Mouse (Mus musculus) spleen, adult 2 months (tissue): ENCODE data around the gene Gnb5. TPM values are rescaled to one million over a fixed set of nuclear protein-coding genes. Genes with fewer than 3 reads are reported as not detected.

Experiments
- DNase-seq, 2 experiments: peaks; one replicate each; pipeline versions ENCODE4 v3.0.0 to v3.0.0-alpha.2; 2012 to 2021; ENCODE audit warnings: low spot score in 2 of 2, low read depth in 1 of 2
- H3K27ac ChIP-seq: fragments of 200-500 bp; 2 replicates; pipeline ENCODE4 v1.5.1; 2012; ENCODE audit warnings: low read length, inconsistent platforms; ENCODE audit not compliant: insufficient read depth
- H3K27me3 ChIP-seq: fragments of 200-500 bp; 2 replicates; pipeline ENCODE4 v1.6.1; 2012; ENCODE audit warnings: mild to moderate bottlenecking, moderate library complexity, low read length, inconsistent platforms; ENCODE audit not compliant: control insufficient read depth, insufficient read depth
- H3K36me3 ChIP-seq: fragments of 200-500 bp; 2 replicates; pipeline ENCODE4 v1.6.1; 2012; ENCODE audit warnings: mild to moderate bottlenecking, low read length, inconsistent platforms; ENCODE audit not compliant: control insufficient read depth, insufficient read depth
- H3K4me1 ChIP-seq: fragments of 200-500 bp; 2 replicates; pipeline ENCODE4 v1.6.1; 2011; ENCODE audit warnings: inconsistent platforms; ENCODE audit not compliant: control insufficient read depth, insufficient read depth, insufficient read length
- H3K4me3 ChIP-seq: fragments of 200-500 bp; 2 replicates; pipeline ENCODE4 v1.5.1; 2011; ENCODE audit warnings: mild to moderate bottlenecking, inconsistent platforms; ENCODE audit not compliant: insufficient read depth, insufficient read length; ENCODE audit errors: extremely low read depth
- CTCF ChIP-seq: fragments of 200-500 bp; IDR thresholded peaks from 2 replicates; pipeline ENCODE4 v1.5.1; 2011; ENCODE audit warnings: mild to moderate bottlenecking, inconsistent platforms; ENCODE audit not compliant: insufficient read depth, insufficient read length, insufficient replicate concordance; ENCODE audit errors: extremely low read depth
- POLR2A ChIP-seq: fragments of 200-500 bp; IDR thresholded peaks from 2 replicates; pipeline ENCODE4 v1.6.1; 2011; ENCODE audit warnings: low read depth, low read length, inconsistent platforms
- WGBS: fragments of 180-500 bp; shearing (Covaris S2); methylation state at CpG from one replicate; pipeline ENCODE4 v1.1.7; 2018; 5-methylcytosine and 5-hydroxymethylcytosine counted together
- polyA plus RNA-seq: library from polyadenylated mRNA; depleted of rRNA; stranded (reverse); fragments of >200 nt; gene quantifications from 2 replicates; pipeline ENCODE4 v1.2.3, GENCODE M21; 2012; rRNA removed

The Gnb5 gene
- polyA plus RNA-seq, result 3.4 and 3.5 TPM in 2 replicates

DNA sequence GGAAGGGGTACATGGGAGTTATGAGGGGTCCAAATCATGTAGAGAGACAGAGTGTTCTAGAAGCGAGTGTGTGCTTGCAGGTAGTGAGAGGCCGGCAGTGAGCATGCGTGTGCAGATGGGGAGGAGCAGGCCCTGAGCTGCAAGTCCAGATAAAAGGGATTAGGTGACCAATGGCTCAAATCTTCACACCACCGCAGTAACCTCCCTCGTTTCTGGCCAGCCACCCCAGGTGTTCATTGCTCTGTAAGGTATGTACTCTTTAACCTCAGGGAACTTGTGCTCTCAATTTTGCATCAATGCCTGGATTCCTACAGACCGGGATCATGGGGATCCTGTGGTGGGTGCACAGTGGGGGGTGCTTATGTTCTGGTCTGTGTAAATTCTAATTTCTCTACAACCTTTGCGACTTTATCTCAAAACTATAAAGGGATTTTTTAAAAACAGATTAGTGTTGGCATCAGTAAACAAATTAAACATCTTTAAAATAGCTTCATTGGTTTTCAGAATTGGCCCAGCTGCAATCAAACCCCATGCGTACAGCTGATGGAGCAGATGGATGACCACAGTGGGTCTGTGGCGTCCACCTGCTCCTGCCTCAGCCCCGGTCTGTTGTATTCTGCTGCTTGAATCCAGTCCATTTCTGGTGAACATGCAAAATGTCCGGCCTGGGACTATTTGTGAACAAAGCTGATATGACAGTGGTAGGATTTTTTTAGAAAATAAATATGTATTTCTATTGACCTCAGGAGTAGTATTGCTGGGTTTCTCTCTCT, at the start of gene Gnb5:
Gnb5 (plus strand) TSS at position 163 of the 773 bp plus-strand sequence.
- WGBS, result 91% methylated on average over 11 of the region's 11 CpGs
- DNase-seq, result no peak
- Histone ChIP-seq H3K36me3 (no peaks in the 10 kb centered on the region), H3K27me3 (no peaks in the 10 kb centered on the region), H3K4me3 (no peak within 1 kb of the TSS), H3K4me1 (no peaks in the 10 kb centered on the region), H3K27ac (no peak within 1 kb of the TSS)
- TF ChIP-seq POLR2A (no peak), CTCF (no peak)

- Histone ChIP-seq H3K4me1 (peaks cover 15% of the 10 kb centered on the region; the same call in 1 of the 2 replicates), H3K36me3 (no peaks in the 10 kb centered on the region), H3K4me3 (no peak overlapping the region), H3K27me3 (no peaks in the 10 kb centered on the region), H3K27ac (no peak overlapping the region)
- 81% methylated on average over 4 of the region's 4 CpGs for WGBS
- DNase-seq, result no peak
- no peak for TF ChIP-seq CTCF
- TF ChIP-seq POLR2A, result no peak
Measured at GRCm38 (mm10) chr9:75258792-75259191, 47.3 kb upstream of the Gnb5 start.

DNA sequence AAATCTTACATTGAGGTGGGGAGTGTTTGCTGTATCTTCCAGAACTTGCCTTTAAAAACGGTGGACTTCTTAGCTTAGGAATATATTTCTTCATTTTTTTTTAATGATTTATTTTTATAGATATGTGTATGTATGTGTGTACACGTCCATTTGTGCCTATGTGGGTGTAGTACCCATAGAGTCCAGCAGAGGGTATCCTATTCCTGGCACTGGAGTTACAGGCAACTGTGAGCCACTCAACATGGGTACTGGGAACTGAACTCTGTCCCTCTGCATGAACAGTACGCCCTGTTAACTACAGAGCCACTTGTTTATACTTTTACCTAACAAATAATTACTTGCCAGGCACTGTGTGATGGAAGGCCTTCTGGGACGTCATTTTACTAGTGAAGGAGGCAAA, 46.4 kb upstream of the Gnb5 start:
- TF ChIP-seq CTCF, result no peak
- no peak for TF ChIP-seq POLR2A
- WGBS, result 93% methylated on average over 4 of the region's 4 CpGs
- Histone ChIP-seq H3K27ac (no peak overlapping the region), H3K27me3 (no peaks in the 10 kb centered on the region), H3K36me3 (no peaks in the 10 kb centered on the region), H3K4me3 (no peak overlapping the region), H3K4me1 (peaks cover 15% of the 10 kb centered on the region; the same call in 1 of the 2 replicates)
- DNase-seq, result no peak

GRCm38 (mm10) chr9:75261332-75261872, 44.7 kb upstream of the Gnb5 start:
- no peak overlapping the region for H3K4me3 ChIP-seq
- TF ChIP-seq POLR2A (no peak), CTCF (no peak)

DNA sequence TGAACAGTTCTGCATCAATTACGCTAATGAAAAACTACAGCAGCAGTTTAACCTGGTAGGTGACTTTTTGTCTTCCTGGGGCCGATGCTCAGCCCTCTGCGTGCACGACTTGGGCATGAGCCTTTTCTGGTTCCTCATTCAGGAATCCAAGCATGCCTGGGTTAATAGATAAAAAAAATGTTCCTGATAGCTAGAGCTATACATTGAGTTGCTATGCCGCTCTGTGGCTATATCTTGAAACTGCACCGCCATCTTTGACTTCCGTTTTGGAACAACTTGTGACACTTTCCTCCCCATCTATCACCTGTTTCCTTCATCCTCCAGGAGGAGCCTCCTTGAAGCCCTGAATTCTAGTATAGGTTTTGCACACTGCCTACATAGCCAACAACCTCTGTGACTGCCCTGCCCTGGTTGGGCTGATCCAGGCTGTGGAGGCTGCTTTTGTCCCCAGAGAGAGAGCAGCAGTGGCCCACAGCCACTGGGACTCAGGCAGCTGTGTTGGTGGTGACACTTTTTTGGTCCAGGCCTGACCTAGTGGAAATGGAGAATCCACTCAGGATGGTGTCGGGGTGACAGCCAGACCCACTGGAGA, 43.8 kb upstream of the Gnb5 start:
- WGBS, result 17% methylated on average over 8 of the region's 8 CpGs
- no peak overlapping the region for H3K27ac ChIP-seq
- TF ChIP-seq CTCF, result no peak
- no peaks in the 10 kb centered on the region for H3K27me3 ChIP-seq
- H3K36me3 ChIP-seq, result no peaks in the 10 kb centered on the region
- H3K4me1 ChIP-seq, result no peaks in the 10 kb centered on the region; the same call in 1 of the 2 replicates
- DNase-seq, result peak in 1 of 2 experiments; percentile 33
- peak overlapping the region; percentile 26 for H3K4me3 ChIP-seq

More at GRCm38 (mm10) chr9:75261332-75261872, 44.7 kb upstream of the Gnb5 start:
- Histone ChIP-seq H3K36me3 (no peaks in the 10 kb centered on the region), H3K27ac (no peak overlapping the region), H3K4me1 (peaks cover 6% of the 10 kb centered on the region; the same call in 1 of the 2 replicates), H3K27me3 (no peaks in the 10 kb centered on the region)
- WGBS, result 47% methylated on average over 8 of the region's 8 CpGs
- DNase-seq, result no peak

DNA sequence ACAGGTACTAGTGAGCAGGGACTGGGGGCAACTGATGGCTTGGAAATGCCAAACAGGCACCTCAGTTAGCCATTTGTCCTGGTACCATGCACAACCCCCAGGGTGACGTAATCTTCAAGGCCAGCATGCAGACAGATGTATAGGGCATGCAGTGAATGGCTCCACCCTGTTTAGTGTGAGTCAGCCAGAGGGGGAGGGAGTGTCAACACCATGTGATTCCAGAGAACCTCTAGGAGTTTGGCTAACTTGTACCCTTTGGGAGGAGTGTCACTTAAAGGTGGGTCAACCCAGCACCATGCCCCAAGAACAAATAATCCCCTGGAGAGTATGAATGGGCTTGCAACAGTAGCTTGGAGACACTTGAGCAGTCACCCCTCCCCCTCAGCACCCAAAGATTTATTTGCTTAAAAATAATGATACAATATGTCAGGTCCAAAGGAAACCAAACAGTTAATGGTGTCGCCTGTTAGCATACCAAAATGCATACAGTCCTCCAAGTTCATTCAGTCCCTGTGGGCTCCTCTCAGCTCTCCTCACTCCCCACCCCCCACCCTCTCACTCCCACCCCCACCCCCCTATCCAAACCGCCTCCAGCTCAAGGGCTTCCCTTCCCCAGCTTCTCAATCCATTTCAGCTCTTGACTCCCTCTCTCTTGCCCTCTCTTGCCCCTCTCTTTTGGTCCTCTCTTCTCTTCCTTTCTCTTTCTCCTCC, 41.9 kb upstream of the Gnb5 start:
- Histone ChIP-seq H3K36me3 (no peaks in the 10 kb centered on the region), H3K4me3 (no peak overlapping the region), H3K4me1 (no peaks in the 10 kb centered on the region; the same call in 1 of the 2 replicates), H3K27ac (no peak overlapping the region), H3K27me3 (no peaks in the 10 kb centered on the region)
- 68% methylated on average over 3 of the region's 3 CpGs for WGBS
- no peak for TF ChIP-seq CTCF
- no peak for TF ChIP-seq POLR2A
- no peak for DNase-seq
